In the genomic region with DNA sequence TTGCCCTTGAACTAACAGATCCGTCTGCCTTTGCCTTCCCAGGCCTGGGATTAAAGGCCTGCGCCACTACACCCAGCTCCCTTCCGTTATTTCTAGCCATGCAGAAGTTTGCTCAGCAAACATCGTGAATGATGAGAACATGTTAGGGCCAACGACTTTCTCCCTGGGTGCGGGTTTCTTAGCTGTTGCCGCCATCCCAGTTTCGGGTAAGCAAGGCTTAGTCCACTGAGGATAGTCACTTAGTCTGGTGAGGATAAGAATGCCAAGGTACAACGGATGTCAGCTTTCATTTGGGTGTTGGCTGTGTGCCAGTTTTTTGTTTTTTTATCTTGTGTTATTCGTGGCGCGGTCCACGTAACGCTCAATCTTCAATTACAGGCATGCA, we compare ENCODE assay signal across 8 mouse cellular contexts. TPM values are rescaled to one million over a fixed set of nuclear protein-coding genes. Genes with fewer than 3 reads are reported as not detected.
A peak's percentile ranks its signal among the peaks of the same experiment; 100 is the strongest.
DNase-seq lines count a peak whose midpoint lies in the region; TF ChIP-seq lines count a peak whose summit lies in the region.

No protein-coding gene starts in this region.

- H3K27me3 ChIP-seq in heart, adult 2 months (ENCODE audit: control insufficient read depth, insufficient read depth, low read length): no peaks in the 10 kb centered on the region
- H3K27me3 ChIP-seq in kidney, adult 2 months (replicated peaks; ENCODE audit: control insufficient read depth, insufficient read depth, low read length): no peaks in the 10 kb centered on the region
- no peaks in the 10 kb centered on the region for H3K27me3 ChIP-seq in liver, adult 2 months (ENCODE audit: control insufficient read depth, insufficient read depth, low read length)
- no peaks in the 10 kb centered on the region for H3K27me3 ChIP-seq in testis, adult 2 months (ENCODE audit: control insufficient read depth, insufficient read depth, low read length)

- H3K79me2 ChIP-seq in heart, adult 2 months (replicated peaks; ENCODE audit: control insufficient read depth, insufficient read depth, low read length): no peaks in the 10 kb centered on the region; the same call in 1 of the 2 replicates
- no peaks in the 10 kb centered on the region; the same call in 1 of the 2 replicates for H3K79me2 ChIP-seq in liver, adult 2 months (ENCODE audit: control insufficient read depth, insufficient read depth, low read length)

- H3K36me3 ChIP-seq in heart, adult 2 months (ENCODE audit: control insufficient read depth, insufficient read depth, low read length): peaks cover 15% of the 10 kb centered on the region
- peaks cover 2% of the 10 kb centered on the region for H3K36me3 ChIP-seq in kidney, adult 2 months (ENCODE audit: control insufficient read depth, insufficient read depth, low read length)
- peaks cover 18% of the 10 kb centered on the region for H3K36me3 ChIP-seq in liver, adult 2 months (ENCODE audit: control insufficient read depth, insufficient read depth, low read length)
- H3K36me3 ChIP-seq in testis, adult 2 months (ENCODE audit: control insufficient read depth, insufficient read depth, low read length): no peaks in the 10 kb centered on the region; the same call in 1 of the 2 replicates

- WGBS in heart, adult 2 months: 4% methylated on average over 14 of the region's 14 CpGs
- WGBS in kidney, adult 2 months: 8% methylated on average over 14 of the region's 14 CpGs
- 8% methylated on average over 14 of the region's 14 CpGs for WGBS in liver, adult 2 months

- peak; percentile 60 for DNase-seq in 3T3-L1 (ENCODE audit: low read depth, low spot score)
- peak; percentile 57 to 89 for DNase-seq in adrenal gland, adult (ENCODE audit: inconsistent age in 2 of 2, low spot score in 1 of 2)
- DNase-seq in embryo, embryonic 11.5 days (ENCODE audit: low read depth, low spot score): peak; percentile 8
- DNase-seq in heart, adult 2 months: peak; percentile 57 to 69
- DNase-seq in kidney, adult 2 months: peak; percentile 71
- DNase-seq in liver, adult 2 months (ENCODE audit: extremely low read depth, low read depth, low spot score): peak; percentile 80
- peak; percentile 84 for DNase-seq in naive thymus-derived CD4-positive, alpha-beta T cell, adult 2 months (ENCODE audit: low read depth)

- intact Hi-C loops in heart, adult 2 months (cut with DNase I): loop anchor here (1.0 kb wide), 1 partner anchor 73 kb away; the partner anchor contains the start of gene Gpr155

- H3K27ac ChIP-seq in heart, adult 2 months: peak overlapping the region; percentile 94
- peak overlapping the region; percentile 82 for H3K27ac ChIP-seq in kidney, adult 2 months (ENCODE audit: insufficient read depth, low read depth, low read length)
- H3K27ac ChIP-seq in liver, adult 2 months (replicated peaks; ENCODE audit: insufficient read depth, low read depth, low read length): peak overlapping the region; percentile 59
- H3K27ac ChIP-seq in testis, adult 2 months (ENCODE audit: control insufficient read depth, insufficient read depth, low read depth, low read length): peak overlapping the region; percentile 81

- H3K4me3 ChIP-seq in heart, adult 2 months: peak overlapping the region; percentile 80
- H3K4me3 ChIP-seq in kidney, adult 2 months (ENCODE audit: insufficient read depth, low read depth, low read length): peak overlapping the region; percentile 90
- H3K4me3 ChIP-seq in liver, adult 2 months (ENCODE audit: insufficient read depth, low read depth, low read length): peak overlapping the region; percentile 82
- H3K4me3 ChIP-seq in testis, adult 2 months (ENCODE audit: control insufficient read depth, low read depth, low read length): peak overlapping the region; percentile 87

- no peak for TF ChIP-seq EP300 in heart, adult 2 months (IDR thresholded peaks at IDR 0.05; ENCODE audit: insufficient read depth, low read depth, low read length)

- 0 out of 2 replicates have a peak, but pooled peaks have one; percentile 33 for TF ChIP-seq POLR2A in heart, adult 2 months (IDR thresholded peaks at IDR 0.05; ENCODE audit: insufficient read depth, low read depth, low read length)
- no peak for TF ChIP-seq POLR2A in kidney, adult 2 months (IDR thresholded peaks at IDR 0.05; ENCODE audit: low read depth, low read length)
- TF ChIP-seq POLR2A in liver, adult 2 months (IDR thresholded peaks at IDR 0.05; ENCODE audit: extremely low read depth, insufficient read depth, low read length): no peak
- no peak for TF ChIP-seq POLR2A in testis, adult 2 months (IDR thresholded peaks at IDR 0.05; ENCODE audit: control insufficient read depth, low read depth, low read length)

- no peak for TF ChIP-seq CTCF in heart, adult 2 months (IDR thresholded peaks at IDR 0.05)
- TF ChIP-seq CTCF in kidney, adult 2 months (conservative IDR thresholded peaks at IDR 0.05; ENCODE audit: insufficient read depth, insufficient read length, low read depth, low read length): no peak
- no peak for TF ChIP-seq CTCF in liver, adult 2 months (IDR thresholded peaks at IDR 0.05; ENCODE audit: low read depth, low read length)
- TF ChIP-seq CTCF in testis, adult 2 months (IDR thresholded peaks at IDR 0.05; ENCODE audit: control insufficient read depth, insufficient read depth, insufficient replicate concordance, low read depth, low read length): no peak

- peak overlapping the region; percentile 49 for H3K9ac ChIP-seq in heart, adult 2 months (ENCODE audit: low read depth, low read length)
- peak overlapping the region; percentile 63 for H3K9ac ChIP-seq in liver, adult 2 months (ENCODE audit: low read depth, low read length)

- peaks cover 2% of the 10 kb centered on the region for H3K4me1 ChIP-seq in heart, adult 2 months (ENCODE audit: control insufficient read depth, insufficient read depth, low read length)
- peaks cover 6% of the 10 kb centered on the region; the same call in 1 of the 2 replicates for H3K4me1 ChIP-seq in kidney, adult 2 months (ENCODE audit: control insufficient read depth, insufficient read depth, low read length)
- H3K4me1 ChIP-seq in liver, adult 2 months (ENCODE audit: control insufficient read depth, insufficient read depth, low read length): peaks cover 3% of the 10 kb centered on the region; the same call in 1 of the 2 replicates
- peaks cover 3% of the 10 kb centered on the region for H3K4me1 ChIP-seq in testis, adult 2 months (ENCODE audit: control insufficient read depth, insufficient read depth, low read length)

RNA-seq across cellular contexts. Expression of gene Cir1, which starts 0.6 kb away (rescaled TPM):
- 10 to 100 TPM; 11.9 to 14.3 TPM for total RNA-seq in heart, adult 2 months (2021)
- polyA plus RNA-seq in heart, adult 2 months (2012; rRNA removed): 2.5 and 4.7 TPM in 2 replicates
- 3.8 and 5.5 TPM in 2 replicates for polyA plus RNA-seq in kidney, adult 2 months (2012; rRNA removed)
- total RNA-seq in liver, adult 2 months (2014; rRNA removed): 9.8 and 11.9 TPM in 2 replicates
- polyA plus RNA-seq in liver, adult 2 months (2012; rRNA removed): 2.0 TPM in 2 replicates
- polyA plus RNA-seq in testis, adult 2 months (2012; rRNA removed): 19.8 and 21.7 TPM in 2 replicates

RNA-seq across cellular contexts. Expression of gene Scrn3, which starts 0.7 kb away (rescaled TPM):
- 10 to 100 TPM; 24.0 to 27.8 TPM for total RNA-seq in heart, adult 2 months (2021)
- 11.4 and 24.5 TPM in 2 replicates for polyA plus RNA-seq in heart, adult 2 months (2012; rRNA removed)
- 14.7 and 18.1 TPM in 2 replicates for polyA plus RNA-seq in kidney, adult 2 months (2012; rRNA removed)
- 37.3 and 41.3 TPM in 2 replicates for total RNA-seq in liver, adult 2 months (2014; rRNA removed)
- polyA plus RNA-seq in liver, adult 2 months (2012; rRNA removed): 16.0 and 18.6 TPM in 2 replicates
- 2.2 and 3.0 TPM in 2 replicates for polyA plus RNA-seq in testis, adult 2 months (2012; rRNA removed)

RNA-seq across cellular contexts. Expression of gene Sp9, which starts 41.4 kb away (rescaled TPM):
- total RNA-seq in heart, adult 2 months (2021): not detected
- polyA plus RNA-seq in heart, adult 2 months (2012; rRNA removed): not detected in 2 replicates
- polyA plus RNA-seq in kidney, adult 2 months (2012; rRNA removed): not detected in 2 replicates
- total RNA-seq in liver, adult 2 months (2014; rRNA removed): not detected in 2 replicates
- polyA plus RNA-seq in liver, adult 2 months (2012; rRNA removed): not detected in 2 replicates
- polyA plus RNA-seq in testis, adult 2 months (2012; rRNA removed): 0.02 and 0.10 TPM in 2 replicates

Comparison
In these comparisons a context has a peak if more than half of its experiments do, and no peak if none do; other contexts are left out.
1. Peak in every context shown above with its lines: DNase-seq, H3K4me3 ChIP-seq and H3K27ac ChIP-seq.
2. DNase-seq: peak in every context shown above with its lines; median percentile 84 in naive thymus-derived CD4-positive, alpha-beta T cell, adult 2 months; 80 in liver, adult 2 months; 73 in adrenal gland, adult; 71 in kidney, adult 2 months; 63 in heart, adult 2 months; 60 in 3T3-L1; 8 in embryo, embryonic 11.5 days.